Mouse (Mus musculus): ENCODE data around the gene Psme2. TPM values are rescaled to one million over a fixed set of nuclear protein-coding genes. Genes with fewer than 3 reads are reported as not detected.
A peak's percentile ranks its signal among the peaks of the same experiment; 100 is the strongest.

The Psme2 gene
- polyA plus RNA-seq, 1 experiment from 2014 or later = 188 TPM

- H3K4me1 ChIP-seq (ENCODE audit: control insufficient read depth, insufficient read depth, low read length) = no peaks in the 10 kb centered on the region
- H3K27ac ChIP-seq (ENCODE audit: low read depth, low read length) = no peak overlapping the region
These were observed 39.1 kb downstream of the Psme2 start for GRCm38 (mm10) chr14:55551794-55552193.

DNA sequence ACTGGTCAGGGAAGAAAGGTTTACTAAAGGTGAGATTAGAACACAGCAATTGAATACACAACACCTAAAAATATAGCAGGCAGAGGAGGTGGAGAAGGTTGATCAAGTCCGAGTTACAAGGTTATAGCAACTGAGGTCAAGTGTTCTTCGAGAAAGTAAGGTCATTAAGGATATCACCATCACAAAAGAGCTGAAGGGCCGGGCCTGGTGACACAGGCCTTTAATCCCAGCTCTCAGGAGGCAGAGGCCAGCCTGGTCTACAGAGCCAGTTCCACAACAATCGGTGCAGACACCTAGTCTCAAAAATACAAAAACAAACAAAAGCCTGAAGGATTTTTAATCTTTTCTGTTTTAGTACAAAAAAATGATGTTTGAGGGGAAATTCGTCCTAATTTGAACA lies 39.6 kb downstream of the Psme2 start:
- no peak for DNase-seq (ENCODE audit: low spot score)
- no peaks in the 10 kb centered on the region for H3K9me3 ChIP-seq (ENCODE audit: control insufficient read depth, low read length)
- no peak overlapping the region for H3K9ac ChIP-seq (ENCODE audit: low read length)
- ATAC-seq (ENCODE audit: insufficient read depth, low FRiP score, low TSS enrichment) = no peak
- no peaks in the 10 kb centered on the region for H3K36me3 ChIP-seq (ENCODE audit: control insufficient read depth, insufficient read depth, low read length)
- WGBS = 59% methylated on average over 5 of the region's 5 CpGs
- no peaks in the 10 kb centered on the region for H3K4me1 ChIP-seq (ENCODE audit: control insufficient read depth, insufficient read depth, low read length)
- no peak overlapping the region for H3K27ac ChIP-seq (ENCODE audit: low read depth, low read length)
- no peak overlapping the region for H3K4me2 ChIP-seq (ENCODE audit: low read depth)
- H3K27me3 ChIP-seq (ENCODE audit: control insufficient read depth, insufficient read depth, low read length) = no peaks in the 10 kb centered on the region
- H3K4me3 ChIP-seq (ENCODE audit: low read depth, low read length) = no peak overlapping the region

More at GRCm38 (mm10) chr14:55551794-55552193, 39.1 kb downstream of the Psme2 start:
- DNase-seq (ENCODE audit: low spot score) (no peak), ATAC-seq (ENCODE audit: insufficient read depth, low FRiP score, low TSS enrichment) (no peak)
- Histone ChIP-seq H3K27me3 (ENCODE audit: control insufficient read depth, insufficient read depth, low read length) (no peaks in the 10 kb centered on the region), H3K9me3 (ENCODE audit: control insufficient read depth, low read length) (no peaks in the 10 kb centered on the region), H3K4me3 (ENCODE audit: low read depth, low read length) (no peak overlapping the region), H3K36me3 (ENCODE audit: control insufficient read depth, insufficient read depth, low read length) (no peaks in the 10 kb centered on the region), H3K4me2 (ENCODE audit: low read depth) (no peak overlapping the region), H3K9ac (ENCODE audit: low read length) (no peak overlapping the region)
- WGBS = 95% methylated on average over 8 of the region's 8 CpGs

DNA sequence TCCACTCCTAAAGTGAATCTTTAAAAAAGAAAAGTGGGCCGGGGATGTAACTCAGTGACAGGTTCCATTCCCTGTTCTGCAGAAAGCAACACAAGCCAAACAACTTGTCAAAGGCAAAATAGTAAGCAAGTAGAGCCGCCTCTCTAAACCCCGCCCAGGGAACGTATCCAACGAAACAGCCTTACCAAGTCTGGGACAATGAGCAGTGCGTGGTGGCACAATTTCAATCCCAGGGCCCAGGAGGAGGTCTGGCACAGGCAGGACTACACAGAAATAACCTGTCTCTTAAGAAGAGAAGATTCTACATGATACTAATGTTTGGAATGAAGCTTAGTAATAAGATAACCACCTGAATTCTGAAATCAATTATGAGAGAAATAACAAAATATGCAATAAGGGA lies 40.7 kb downstream of the Psme2 start:
- Histone ChIP-seq H3K9ac (ENCODE audit: low read length) (no peak overlapping the region), H3K27me3 (ENCODE audit: control insufficient read depth, insufficient read depth, low read length) (no peaks in the 10 kb centered on the region), H3K4me2 (ENCODE audit: low read depth) (no peak overlapping the region), H3K4me1 (ENCODE audit: control insufficient read depth, insufficient read depth, low read length) (no peaks in the 10 kb centered on the region), H3K9me3 (ENCODE audit: control insufficient read depth, low read length) (no peaks in the 10 kb centered on the region), H3K4me3 (ENCODE audit: low read depth, low read length) (no peak overlapping the region), H3K36me3 (ENCODE audit: control insufficient read depth, insufficient read depth, low read length) (no peaks in the 10 kb centered on the region), H3K27ac (ENCODE audit: low read depth, low read length) (no peak overlapping the region)
- 86% methylated on average over 6 of the region's 6 CpGs for WGBS
- DNase-seq (ENCODE audit: low spot score) (no peak), ATAC-seq (ENCODE audit: insufficient read depth, low FRiP score, low TSS enrichment) (no peak)

DNA sequence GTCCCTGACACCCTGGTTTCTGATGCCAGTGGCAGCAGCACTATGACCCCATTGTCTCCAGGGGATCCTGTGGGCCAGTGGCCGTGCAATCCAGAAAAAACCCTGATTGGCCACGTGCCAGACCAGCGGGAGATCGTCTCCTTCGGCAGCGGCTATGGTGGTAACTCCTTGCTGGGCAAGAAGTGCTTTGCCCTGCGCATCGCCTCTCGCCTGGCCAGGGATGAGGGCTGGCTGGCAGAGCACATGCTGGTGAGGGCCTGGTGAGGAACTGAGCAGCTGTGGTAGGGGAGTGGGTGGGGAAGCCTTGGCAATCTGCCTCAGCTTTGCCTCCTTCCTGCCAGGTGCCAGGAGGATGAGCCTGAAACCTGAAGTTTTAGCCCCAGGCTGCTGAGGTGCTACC lies 46.6 kb downstream of the Psme2 start:
- Histone ChIP-seq H3K4me3 (ENCODE audit: low read depth, low read length) (no peak overlapping the region), H3K27ac (ENCODE audit: low read depth, low read length) (no peak overlapping the region), H3K9me3 (ENCODE audit: control insufficient read depth, low read length) (no peaks in the 10 kb centered on the region), H3K9ac (ENCODE audit: low read length) (no peak overlapping the region), H3K27me3 (ENCODE audit: control insufficient read depth, insufficient read depth, low read length) (no peaks in the 10 kb centered on the region), H3K36me3 (ENCODE audit: control insufficient read depth, insufficient read depth, low read length) (no peaks in the 10 kb centered on the region), H3K4me2 (ENCODE audit: low read depth) (no peak overlapping the region), H3K4me1 (ENCODE audit: control insufficient read depth, insufficient read depth, low read length) (0 out of 2 replicates have a peak, but pooled peaks cover 6% of the 10 kb centered on the region)
- ATAC-seq (ENCODE audit: insufficient read depth, low FRiP score, low TSS enrichment) (no peak), DNase-seq (ENCODE audit: low spot score) (no peak)
- 90% methylated on average over 9 of the region's 9 CpGs for WGBS

DNA sequence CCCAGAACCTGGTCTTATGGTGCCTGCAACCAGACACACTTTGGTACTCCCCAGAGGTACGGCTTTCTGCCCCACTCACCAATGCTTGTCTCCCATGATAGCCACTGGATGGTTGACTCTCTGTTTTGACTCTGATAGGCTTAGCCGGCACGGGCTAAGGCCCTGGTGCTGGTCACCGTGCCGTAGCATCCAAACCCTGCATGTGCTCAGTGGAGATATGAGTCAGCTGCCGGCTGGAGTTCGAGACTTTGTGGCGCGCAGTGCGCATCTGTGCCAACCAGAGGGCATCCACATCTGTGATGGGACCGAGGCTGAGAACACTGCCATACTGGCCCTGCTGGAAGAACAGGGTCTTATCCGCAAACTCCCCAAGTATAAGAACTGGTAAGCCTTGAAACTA lies 48.6 kb downstream of the Psme2 start:
- ATAC-seq (ENCODE audit: insufficient read depth, low FRiP score, low TSS enrichment) (no peak), DNase-seq (ENCODE audit: low spot score) (no peak)
- Histone ChIP-seq H3K4me1 (ENCODE audit: control insufficient read depth, insufficient read depth, low read length) (0 out of 2 replicates have a peak, but pooled peaks cover 6% of the 10 kb centered on the region), H3K9me3 (ENCODE audit: control insufficient read depth, low read length) (no peaks in the 10 kb centered on the region), H3K36me3 (ENCODE audit: control insufficient read depth, insufficient read depth, low read length) (no peaks in the 10 kb centered on the region), H3K9ac (ENCODE audit: low read length) (no peak overlapping the region), H3K27ac (ENCODE audit: low read depth, low read length) (no peak overlapping the region), H3K4me3 (ENCODE audit: low read depth, low read length) (no peak overlapping the region), H3K27me3 (ENCODE audit: control insufficient read depth, insufficient read depth, low read length) (no peaks in the 10 kb centered on the region), H3K4me2 (ENCODE audit: low read depth) (no peak overlapping the region)
- 97% methylated on average over 12 of the region's 12 CpGs for whole genome bisulfite sequencing

DNA sequence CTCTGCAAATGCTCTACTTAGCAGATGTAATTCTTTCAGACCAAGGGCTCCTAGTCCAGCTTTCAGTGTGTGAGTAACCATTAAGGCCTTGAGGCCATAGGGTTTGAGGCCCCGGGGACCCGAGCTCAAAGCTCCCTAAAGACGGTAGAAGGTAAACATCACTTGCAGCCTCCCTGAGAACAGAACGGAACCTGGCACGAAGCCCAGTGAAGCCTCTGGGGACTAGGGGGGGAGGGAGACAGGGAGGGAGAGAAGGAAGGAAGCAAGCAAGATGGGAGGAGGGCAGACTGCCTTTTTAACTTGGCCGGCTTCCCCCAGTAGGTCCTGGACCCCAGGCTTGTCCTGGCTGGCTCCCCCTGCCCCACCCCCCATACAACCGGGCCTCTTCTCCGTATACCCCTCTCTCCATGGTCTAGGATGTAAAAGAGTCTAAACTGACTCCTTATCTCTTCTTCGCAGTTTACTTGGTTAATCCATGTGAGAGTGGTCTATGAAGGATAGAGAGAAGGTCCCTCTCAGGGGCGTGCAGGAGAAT lies 50.1 kb downstream of the Psme2 start:
- 0 out of 2 replicates have a peak, but pooled peaks cover 6% of the 10 kb centered on the region for H3K4me1 ChIP-seq (ENCODE audit: control insufficient read depth, insufficient read depth, low read length)
- WGBS = 9% methylated on average over 10 of the region's 10 CpGs
- no peaks in the 10 kb centered on the region for H3K27me3 ChIP-seq (ENCODE audit: control insufficient read depth, insufficient read depth, low read length)
- peak overlapping the region; percentile 55 for H3K4me3 ChIP-seq (ENCODE audit: low read depth, low read length)
- peak overlapping the region; percentile 81 for H3K4me2 ChIP-seq (ENCODE audit: low read depth)
- no peaks in the 10 kb centered on the region for H3K36me3 ChIP-seq (ENCODE audit: control insufficient read depth, insufficient read depth, low read length)
- ATAC-seq (ENCODE audit: insufficient read depth, low FRiP score, low TSS enrichment) (peak; percentile 55; the same call in 1 of the 2 replicates), DNase-seq (ENCODE audit: low spot score) (peak; percentile 75)
- no peaks in the 10 kb centered on the region for H3K9me3 ChIP-seq (ENCODE audit: control insufficient read depth, low read length)
- H3K9ac ChIP-seq (ENCODE audit: low read length) = peak overlapping the region; percentile 77
- H3K27ac ChIP-seq (ENCODE audit: low read depth, low read length) = no peak overlapping the region

- WGBS = under 1% methylated on average over 32 of the region's 32 CpGs
These were observed 50.7 kb downstream of the Psme2 start, which contains the start of gene Pck2 for GRCm38 (mm10) chr14:55540067-55540786. Gene Pck2 (plus strand): TSS chr14:55540266.

More at GRCm38 (mm10) chr14:55540067-55540786, 50.7 kb downstream of the Psme2 start, which contains the start of gene Pck2:
- peak within 1 kb of the TSS; percentile 77 for H3K9ac ChIP-seq (ENCODE audit: low read length)
- peak within 1 kb of the TSS; percentile 81 for H3K4me2 ChIP-seq (ENCODE audit: low read depth)
- H3K27me3 ChIP-seq (ENCODE audit: control insufficient read depth, insufficient read depth, low read length) = no peaks in the 10 kb centered on the region
- no peaks in the 10 kb centered on the region for H3K36me3 ChIP-seq (ENCODE audit: control insufficient read depth, insufficient read depth, low read length)
- ATAC-seq (ENCODE audit: insufficient read depth, low FRiP score, low TSS enrichment) (peak; percentile 79), DNase-seq (ENCODE audit: low spot score) (peak; percentile 80)
- H3K4me1 ChIP-seq (ENCODE audit: control insufficient read depth, insufficient read depth, low read length) = 0 out of 2 replicates have a peak, but pooled peaks cover 6% of the 10 kb centered on the region
- peak within 1 kb of the TSS; percentile 55 for H3K4me3 ChIP-seq (ENCODE audit: low read depth, low read length)
- H3K27ac ChIP-seq (ENCODE audit: low read depth, low read length) = no peak within 1 kb of the TSS
- no peaks in the 10 kb centered on the region for H3K9me3 ChIP-seq (ENCODE audit: control insufficient read depth, low read length)
